Mouse (Mus musculus): ENCODE results near the gene Il18.

GRCm38 (mm10) chr9:50602055-50602845 is 47.6 kb downstream of the Il18 start:
- no peak for TF ChIP-seq CTCF (conservative IDR thresholded peaks at IDR 0.05; ENCODE audit: insufficient read depth, insufficient read length, low read depth, low read length)
- TF ChIP-seq POLR2A (IDR thresholded peaks at IDR 0.05; ENCODE audit: low read depth, low read length): no peak

All from kidney, adult 2 months (tissue).